Mouse (Mus musculus): ENCODE measurements around the gene Edaradd. TPM values are rescaled to one million over a fixed set of nuclear protein-coding genes. Genes with fewer than 3 reads are reported as not detected.

Edaradd gene
- total RNA-seq, 2 experiments from 2014 or later: 0.07 to 0.20 TPM

- no peak for DNase-seq
- intact Hi-C loops (cut with DNase I): no loop called here
These were observed 2.1 kb upstream of the Edaradd start for GRCm38 (mm10) chr13:12522346-12522745.

DNA sequence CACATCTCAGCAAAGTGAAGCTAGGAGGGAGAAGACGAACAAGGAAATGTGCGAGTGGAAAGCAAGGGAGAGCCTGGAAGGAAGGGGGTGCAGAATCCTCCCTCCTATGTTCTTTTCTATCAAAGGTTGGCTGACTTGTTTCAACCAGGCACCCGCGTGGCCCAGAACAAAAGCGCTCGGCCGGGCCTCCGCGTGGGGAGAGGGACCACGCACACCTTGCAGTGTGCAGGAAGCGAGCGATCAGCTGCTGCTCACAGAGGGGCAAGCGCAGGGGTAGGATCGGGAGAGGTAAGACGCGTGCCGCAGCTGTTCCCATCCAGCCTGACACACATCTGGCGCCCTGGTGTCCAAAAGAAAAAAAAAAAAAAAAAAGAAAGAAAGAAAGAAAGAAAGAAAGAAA is 867 bp downstream of the Edaradd start:
- intact Hi-C loops (cut with DNase I): loop anchor here (5.0 kb wide), 1 partner anchor 42 kb away; no protein-coding TSS in a partner anchor
- DNase-seq: peak in 1 of 2 experiments; percentile 21

- no peak for DNase-seq
These were observed 8.9 kb downstream of the Edaradd start for GRCm38 (mm10) chr13:12511189-12511965.

GRCm38 (mm10) chr13:12510032-12510431 is 10.2 kb downstream of the Edaradd start:
- intact Hi-C loops (cut with DNase I): no loop called here
- no peak for DNase-seq

More at GRCm38 (mm10) chr13:12511189-12511965, 8.9 kb downstream of the Edaradd start:
- intact Hi-C loops (cut with DNase I): no loop called here

- intact Hi-C loops (cut with DNase I): no loop called here
- DNase-seq: no peak
These were observed 12.8 kb downstream of the Edaradd start for GRCm38 (mm10) chr13:12507426-12507825.

DNA sequence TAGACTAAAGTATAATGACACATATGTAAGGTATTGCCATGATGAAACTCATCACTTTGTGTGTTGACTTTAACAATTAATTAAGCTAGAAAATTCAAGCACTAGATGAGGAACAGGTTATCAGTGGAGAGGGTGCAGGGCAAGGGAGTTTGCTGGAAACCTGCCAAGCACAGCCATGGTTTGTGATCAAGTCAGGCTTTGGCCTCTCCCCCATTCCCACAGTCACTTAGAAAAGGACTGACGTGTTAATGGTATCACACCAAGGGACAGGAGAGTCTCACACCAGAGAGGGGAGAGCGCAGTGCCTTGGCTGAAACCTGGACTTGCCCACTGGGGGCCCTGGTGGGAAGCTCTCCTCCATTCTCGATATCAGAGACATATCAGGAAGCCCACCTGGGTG is 14.9 kb downstream of the Edaradd start:
- DNase-seq: no peak
- intact Hi-C loops (cut with DNase I): no loop called here

- peak in 1 of 2 experiments; percentile 8 for DNase-seq
- intact Hi-C loops (cut with DNase I): no loop called here
These were observed 16.9 kb downstream of the Edaradd start for GRCm38 (mm10) chr13:12503238-12503751.

GRCm38 (mm10) chr13:12502665-12503237 is 17.5 kb downstream of the Edaradd start:
- DNase-seq: peak in 1 of 2 experiments; percentile 11
- intact Hi-C loops (cut with DNase I): no loop called here

DNA sequence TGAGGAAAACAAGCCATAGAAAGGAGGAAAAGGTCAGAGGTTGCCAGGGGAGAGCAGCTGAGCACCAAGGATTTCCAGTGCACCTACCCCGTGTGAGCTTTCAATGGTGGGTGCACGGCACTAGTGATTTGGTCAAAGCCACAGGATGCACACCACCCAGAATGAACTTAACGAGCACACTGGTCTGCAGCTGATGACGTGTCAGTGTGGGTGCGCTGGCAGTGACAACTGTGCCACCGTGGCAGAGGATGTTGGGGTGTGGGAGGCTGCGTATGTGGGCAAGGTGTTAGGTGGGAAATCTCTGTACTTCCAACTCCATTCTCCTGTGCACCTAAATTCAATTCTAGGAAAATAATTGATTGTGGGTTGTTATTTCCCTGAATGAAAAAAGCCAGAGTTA is 21.1 kb downstream of the Edaradd start:
- intact Hi-C loops (cut with DNase I): no loop called here
- DNase-seq: no peak

GRCm38 (mm10) chr13:12497809-12498208 is 22.4 kb downstream of the Edaradd start:
- intact Hi-C loops (cut with DNase I): no loop called here
- no peak for DNase-seq

- no peak for DNase-seq
- intact Hi-C loops (cut with DNase I): no loop called here
These were observed 25.5 kb downstream of the Edaradd start for GRCm38 (mm10) chr13:12494750-12495149.

- intact Hi-C loops (cut with DNase I): no loop called here
- no peak for DNase-seq
These were observed 27.7 kb downstream of the Edaradd start for GRCm38 (mm10) chr13:12492515-12492914.

- no peak for DNase-seq
- intact Hi-C loops (cut with DNase I): no loop called here
These were observed 34.6 kb downstream of the Edaradd start for GRCm38 (mm10) chr13:12485640-12486039.

- no peak for DNase-seq
These were observed 35.0 kb downstream of the Edaradd start for GRCm38 (mm10) chr13:12485197-12485596.

GRCm38 (mm10) chr13:12479802-12480201 is 40.4 kb downstream of the Edaradd start:
- intact Hi-C loops (cut with DNase I): loop anchor here (5.0 kb wide), 1 partner anchor 37 kb away; no protein-coding TSS in a partner anchor

More at GRCm38 (mm10) chr13:12485197-12485596, 35.0 kb downstream of the Edaradd start:
- intact Hi-C loops (cut with DNase I): no loop called here

GRCm38 (mm10) chr13:12478301-12478700 is 41.9 kb downstream of the Edaradd start:
- intact Hi-C loops (cut with DNase I): loop anchor here (5.0 kb wide), 1 partner anchor 39 kb away; no protein-coding TSS in a partner anchor
- DNase-seq: no peak

More at GRCm38 (mm10) chr13:12479802-12480201, 40.4 kb downstream of the Edaradd start:
- no peak for DNase-seq

DNA sequence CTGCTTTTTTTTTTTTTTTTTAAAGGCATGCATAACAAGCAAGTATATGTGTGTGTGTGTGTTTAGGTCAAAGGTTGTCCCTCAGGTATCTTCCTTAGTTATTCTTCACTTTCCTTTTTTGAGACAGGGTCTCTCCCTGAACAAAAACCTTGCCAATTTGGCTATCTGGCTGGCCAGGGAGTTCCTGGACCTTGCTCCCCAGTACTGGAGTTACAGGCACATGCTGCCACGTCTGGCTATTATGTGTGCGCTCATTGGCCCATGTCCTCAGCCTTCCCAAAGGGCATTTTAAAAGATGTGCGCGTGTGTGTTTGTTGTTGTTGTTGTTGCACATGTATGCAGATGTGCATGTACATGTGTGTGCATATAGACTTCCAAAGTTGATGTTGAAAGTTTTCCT is 43.4 kb downstream of the Edaradd start:
- intact Hi-C loops (cut with DNase I): loop anchor here (5.0 kb wide), 1 partner anchor 40 kb away; no protein-coding TSS in a partner anchor

GRCm38 (mm10) chr13:12475239-12475638 is 45.0 kb downstream of the Edaradd start:
- intact Hi-C loops (cut with DNase I): loop anchor here (5.0 kb wide), 1 partner anchor 42 kb away; no protein-coding TSS in a partner anchor
- DNase-seq: no peak

More for the DNA sequence above, 43.4 kb downstream of the Edaradd start:
- DNase-seq: no peak

DNA sequence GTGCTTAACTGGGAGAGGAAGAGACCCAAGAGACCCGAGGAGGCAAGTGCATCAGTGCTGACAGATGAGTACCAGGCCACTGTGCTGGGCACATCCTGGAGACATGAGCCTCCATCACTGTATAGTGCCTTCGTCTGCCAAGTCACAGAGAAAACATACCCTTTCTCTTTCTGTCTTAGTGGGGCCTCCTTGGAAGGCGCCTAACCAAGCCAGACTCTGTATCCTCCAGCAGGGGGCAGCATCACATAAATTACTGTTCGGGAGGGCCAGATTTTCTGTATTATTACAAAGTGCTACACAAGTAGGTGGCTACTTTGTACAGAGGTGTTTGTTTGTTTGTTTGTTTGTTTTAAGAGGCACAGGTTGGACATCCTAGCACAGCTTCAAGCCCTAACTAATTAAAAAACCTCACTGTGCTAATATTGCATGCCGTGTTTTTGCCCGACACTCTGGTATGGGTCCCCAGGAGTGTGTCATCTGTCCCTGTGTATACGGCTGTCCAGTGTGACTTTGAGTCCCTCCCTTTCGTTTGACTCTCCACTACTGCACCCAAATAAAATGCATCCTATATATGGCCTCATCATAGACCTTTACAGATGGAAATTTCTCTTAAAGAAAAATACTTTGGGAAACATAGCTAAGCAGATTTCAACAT is 46.4 kb downstream of the Edaradd start:
- DNase-seq: peak; percentile 77 to 90
- intact Hi-C loops (cut with DNase I): loop anchor here (1.0 to 2.0 kb wide), 2 partner anchors 115 to 206 kb away; no protein-coding TSS in a partner anchor

DNA sequence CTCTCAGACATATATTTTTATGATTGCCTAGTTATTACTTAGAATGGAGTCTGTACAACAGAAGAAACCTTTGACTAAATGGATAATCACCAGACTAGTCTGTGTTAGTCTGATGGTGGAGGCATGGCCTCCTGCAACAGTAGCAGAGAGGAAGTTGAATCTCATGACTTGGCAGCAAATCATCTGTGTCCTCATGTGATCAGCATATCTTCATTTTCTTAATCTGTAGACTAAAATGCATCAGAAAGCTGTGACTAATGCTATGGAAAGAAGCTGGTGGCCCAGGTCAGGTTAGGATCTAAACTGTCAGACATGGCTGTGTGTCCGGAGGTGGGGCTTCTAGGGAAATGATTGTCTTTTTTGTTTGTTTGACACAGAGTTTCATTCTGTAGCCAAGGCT is 51.8 kb downstream of the Edaradd start:
- intact Hi-C loops (cut with DNase I): no loop called here
- DNase-seq: peak; percentile 16 to 26

DNA sequence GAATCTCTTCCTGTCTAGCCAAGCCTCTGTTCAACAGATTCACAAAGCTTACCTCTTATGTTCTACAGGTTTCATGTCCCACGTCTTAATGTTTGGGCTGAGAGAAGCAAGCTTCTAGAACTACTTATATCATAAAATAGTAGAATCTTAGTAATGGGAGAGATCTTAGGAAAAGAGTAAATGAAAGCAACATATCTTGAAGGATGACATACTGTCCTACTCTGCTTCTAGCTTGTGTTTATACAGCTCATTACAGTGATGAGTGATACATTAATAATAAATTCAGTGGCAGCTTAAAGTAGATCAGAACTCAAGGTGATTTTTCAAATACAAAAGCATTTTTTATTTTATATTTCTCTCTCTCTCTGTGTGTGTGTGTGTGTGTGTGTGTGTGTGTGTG is 55.4 kb downstream of the Edaradd start, which contains the start of gene Lgals8:
TSS of gene Lgals8 (minus strand) at position 101 of the 400 bp plus-strand sequence.
- intact Hi-C loops (cut with DNase I): loop anchor here (5.0 kb wide), 1 partner anchor 208 kb away; the partner anchor contains the start of gene Mtr
- no peak for DNase-seq
